Mouse (Mus musculus) layer of hippocampus, adult 9-11 months (tissue): ENCODE measurements around the gene Btla.

ENCODE experiments used
- DNase-seq: peaks from one replicate; pipeline ENCODE4 v3.0.0; 2022

Gene Btla

DNA sequence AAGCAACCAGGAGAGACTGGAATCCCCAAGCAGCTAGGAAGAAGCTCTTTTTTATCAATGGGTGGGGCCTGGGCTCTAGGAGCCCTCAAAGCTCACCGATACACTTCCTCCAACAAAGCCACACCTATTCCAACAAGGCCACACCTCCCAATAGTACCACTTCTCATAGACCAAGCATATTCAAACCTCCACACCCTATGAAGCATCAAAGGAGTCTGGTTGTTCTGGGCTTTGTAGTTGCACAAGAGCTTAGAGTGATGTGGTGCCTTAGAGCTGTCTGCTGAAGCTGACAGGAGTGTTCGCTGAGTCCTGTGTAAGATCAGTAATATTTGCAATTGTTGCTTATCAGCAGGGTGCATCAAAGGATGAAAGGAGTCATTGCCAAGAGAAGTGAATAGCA, 37.2 kb downstream of the Btla start:
- no peak for DNase-seq

DNA sequence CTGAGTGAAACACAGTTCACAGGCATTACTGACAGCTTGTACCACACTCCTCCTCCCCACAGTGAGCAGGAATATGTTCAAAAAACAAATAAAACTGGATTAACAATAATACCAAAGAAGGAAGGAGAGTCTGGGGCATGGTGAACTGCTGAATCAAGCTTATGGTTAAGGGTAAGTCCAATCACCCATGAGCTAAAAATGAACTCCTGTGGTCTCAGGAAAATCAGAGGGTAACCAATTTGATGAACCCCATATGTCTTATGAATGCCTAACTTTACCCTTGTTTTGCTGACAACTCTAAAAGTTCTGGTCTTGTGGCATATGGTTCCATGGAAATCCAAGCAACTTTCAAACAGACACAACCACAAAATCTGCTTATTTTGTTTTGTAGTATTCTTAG, 37.9 kb downstream of the Btla start:
- DNase-seq, result no peak

- no peak for DNase-seq
Measured at GRCm38 (mm10) chr16:45269886-45270285, 45.8 kb downstream of the Btla start.

- no peak for DNase-seq
Measured at GRCm38 (mm10) chr16:45283093-45283492, 59.0 kb downstream of the Btla start.

GRCm38 (mm10) chr16:45297806-45298205, 73.7 kb downstream of the Btla start:
- no peak for DNase-seq
